In the genomic region with DNA sequence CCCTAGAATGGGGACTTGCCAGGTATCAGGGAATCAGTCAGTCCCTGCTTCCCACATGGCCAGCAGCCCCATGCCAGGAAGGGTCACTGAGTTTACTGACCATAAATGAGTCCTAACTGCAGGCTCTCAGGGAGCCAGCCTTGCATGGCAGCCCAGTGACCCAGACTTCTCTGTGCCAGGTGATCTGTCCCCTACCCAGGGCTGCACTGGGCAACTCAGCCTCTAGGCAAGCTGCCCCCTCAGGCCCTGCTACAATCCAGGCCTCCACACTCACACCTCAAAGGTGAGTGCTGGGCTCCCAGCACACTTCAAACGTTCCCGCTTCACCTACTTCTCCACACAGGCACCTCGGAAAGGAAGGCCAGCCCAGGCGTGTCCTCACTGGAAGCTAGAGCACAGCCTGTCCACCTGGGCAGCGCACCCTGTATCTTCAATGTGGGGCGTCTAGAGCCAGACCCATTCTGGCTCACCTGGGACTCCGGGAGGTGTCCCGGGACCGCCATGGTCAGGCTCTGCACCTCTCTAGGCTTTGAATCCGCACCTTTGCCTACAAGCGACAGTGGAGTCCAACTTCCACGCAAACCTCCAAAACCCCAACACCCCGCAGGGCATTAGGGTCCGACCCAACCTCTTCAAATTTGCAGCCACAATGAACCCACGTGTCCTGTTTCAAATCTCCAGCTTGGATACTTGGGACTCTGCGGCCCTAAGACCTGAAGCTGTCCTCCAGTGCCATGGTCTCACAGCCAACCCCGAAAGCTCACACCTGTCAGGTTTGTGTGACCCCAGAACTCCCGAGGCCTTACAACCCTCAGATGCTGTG, we compare ENCODE assay signal across 8 mouse cellular contexts. TPM values are rescaled to one million over a fixed set of nuclear protein-coding genes. Genes with fewer than 3 reads are reported as not detected.
DNase-seq lines count a peak whose midpoint lies in the region; ATAC-seq and TF ChIP-seq lines count a peak whose summit lies in the region.

No protein-coding gene starts in this region.

- no peak for TF ChIP-seq CTCF in lung, embryonic 14.5 days (IDR thresholded peaks at IDR 0.05; ENCODE audit: low read depth)

- no peaks in the 10 kb centered on the region for H3K27me3 ChIP-seq in lung, embryonic 14.5 days (ENCODE audit: insufficient read depth, low read length)
- H3K27me3 ChIP-seq in embryonic facial prominence, embryonic 14.5 days (replicated peaks; ENCODE audit: control insufficient read depth, insufficient read depth, low read length): no peaks in the 10 kb centered on the region
- H3K27me3 ChIP-seq in midbrain, embryonic 16.5 days (ENCODE audit: control insufficient read depth, insufficient read depth, low read depth, low read length): no peaks in the 10 kb centered on the region

- peak overlapping the region; percentile 83 for H3K4me3 ChIP-seq in lung, embryonic 14.5 days (ENCODE audit: low read depth, low read length)
- peak overlapping the region; percentile 80 for H3K4me3 ChIP-seq in embryonic facial prominence, embryonic 14.5 days (ENCODE audit: low read depth, low read length)
- peak overlapping the region; percentile 68 for H3K4me3 ChIP-seq in midbrain, embryonic 16.5 days (ENCODE audit: low read depth, low read length)

- no peaks in the 10 kb centered on the region for H3K9me3 ChIP-seq in lung, embryonic 14.5 days (ENCODE audit: low read depth, low read length)
- no peaks in the 10 kb centered on the region for H3K9me3 ChIP-seq in embryonic facial prominence, embryonic 14.5 days (ENCODE audit: control insufficient read depth, low read length)
- no peaks in the 10 kb centered on the region for H3K9me3 ChIP-seq in midbrain, embryonic 16.5 days (replicated peaks; ENCODE audit: control insufficient read depth, low read length, poor library complexity, severe bottlenecking)

- H3K36me3 ChIP-seq in lung, embryonic 14.5 days (ENCODE audit: insufficient read depth): peaks cover 7% of the 10 kb centered on the region; the same call in 1 of the 2 replicates
- peaks cover 8% of the 10 kb centered on the region; the same call in 1 of the 2 replicates for H3K36me3 ChIP-seq in embryonic facial prominence, embryonic 14.5 days (ENCODE audit: control insufficient read depth, insufficient read depth, low read length)
- no peaks in the 10 kb centered on the region for H3K36me3 ChIP-seq in midbrain, embryonic 16.5 days (ENCODE audit: control insufficient read depth, insufficient read depth, low read length)

- 55% methylated on average over 18 of the region's 18 CpGs for WGBS in lung, embryonic 14.5 days
- 56% methylated on average over 18 of the region's 18 CpGs for WGBS in embryonic facial prominence, embryonic 14.5 days
- WGBS in midbrain, embryonic 16.5 days: 67% methylated on average over 18 of the region's 18 CpGs

- H3K4me1 ChIP-seq in lung, embryonic 14.5 days (ENCODE audit: insufficient read depth): peaks cover 12% of the 10 kb centered on the region; the same call in 1 of the 2 replicates
- H3K4me1 ChIP-seq in embryonic facial prominence, embryonic 14.5 days (ENCODE audit: control insufficient read depth, insufficient read depth, low read length): peaks cover 21% of the 10 kb centered on the region
- peaks cover 49% of the 10 kb centered on the region for H3K4me1 ChIP-seq in midbrain, embryonic 16.5 days (ENCODE audit: control insufficient read depth, insufficient read depth, low read length)

- no peak overlapping the region for H3K27ac ChIP-seq in lung, embryonic 14.5 days (ENCODE audit: low read depth)
- 0 out of 2 replicates have a peak overlapping the region, but pooled peaks have one; percentile 99 for H3K27ac ChIP-seq in embryonic facial prominence, embryonic 14.5 days (replicated peaks; ENCODE audit: low read depth, low read length)
- H3K27ac ChIP-seq in midbrain, embryonic 16.5 days (ENCODE audit: low read length): no peak overlapping the region

- H3K9ac ChIP-seq in lung, embryonic 14.5 days: peak overlapping the region; percentile 90
- peak overlapping the region; percentile 93 for H3K9ac ChIP-seq in embryonic facial prominence, embryonic 14.5 days (ENCODE audit: low read depth, low read length)
- H3K9ac ChIP-seq in midbrain, embryonic 16.5 days (ENCODE audit: low read depth, low read length): peak overlapping the region; percentile 79

- ATAC-seq in lung, embryonic 14.5 days (ENCODE audit: insufficient read depth): no peak
- no peak for ATAC-seq in embryonic facial prominence, embryonic 14.5 days (ENCODE audit: low read depth)
- no peak for ATAC-seq in midbrain, embryonic 16.5 days

- no peak for DNase-seq in lung, embryonic 14.5 days
- DNase-seq in lung, adult 18-20 months: no peak
- DNase-seq in embryonic facial prominence, embryonic 14.5 days (ENCODE audit: low spot score): no peak
- peak; percentile 36 for DNase-seq in kidney, adult 18-20 months
- no peak for DNase-seq in natural killer cell, adult 2 months (ENCODE audit: low spot score in 2 of 2)
- DNase-seq in spleen, postnatal 4 days (ENCODE audit: low spot score in 2 of 2): no peak
- no peak for DNase-seq in thymus, postnatal 14 days

- H3K4me2 ChIP-seq in lung, embryonic 14.5 days: peak overlapping the region; percentile 97
- peak overlapping the region; percentile 83 for H3K4me2 ChIP-seq in embryonic facial prominence, embryonic 14.5 days (ENCODE audit: low read depth, low read length)
- peak overlapping the region; percentile 85 for H3K4me2 ChIP-seq in midbrain, embryonic 16.5 days (ENCODE audit: low read length)

RNA-seq across cellular contexts. Expression of a gene that starts 1.7 kb away (rescaled TPM):
- 127 and 143 TPM in 2 replicates for polyA plus RNA-seq in lung, embryonic 14.5 days (2014; fragmentation: Nextera tagmentation; extraction: Ambion mirVana)
- 120 and 132 TPM in 2 replicates for polyA plus RNA-seq in embryonic facial prominence, embryonic 14.5 days (2014; fragmentation: Nextera tagmentation; extraction: Ambion mirVana)
- 151 and 173 TPM in 2 replicates for polyA plus RNA-seq in midbrain, embryonic 16.5 days (2015; fragmentation: Nextera tagmentation; extraction: Ambion mirVana)

RNA-seq across cellular contexts. Expression of a gene that starts 9.0 kb away (rescaled TPM):
- 1.9 TPM in 2 replicates for polyA plus RNA-seq in lung, embryonic 14.5 days (2014; fragmentation: Nextera tagmentation; extraction: Ambion mirVana)
- polyA plus RNA-seq in embryonic facial prominence, embryonic 14.5 days (2014; fragmentation: Nextera tagmentation; extraction: Ambion mirVana): 1.8 and 2.3 TPM in 2 replicates
- polyA plus RNA-seq in midbrain, embryonic 16.5 days (2015; fragmentation: Nextera tagmentation; extraction: Ambion mirVana): 0.64 and 0.97 TPM in 2 replicates

RNA-seq across cellular contexts. Expression of a gene that starts 12.8 kb away (rescaled TPM):
- 91.6 and 107 TPM in 2 replicates for polyA plus RNA-seq in lung, embryonic 14.5 days (2014; fragmentation: Nextera tagmentation; extraction: Ambion mirVana)
- polyA plus RNA-seq in embryonic facial prominence, embryonic 14.5 days (2014; fragmentation: Nextera tagmentation; extraction: Ambion mirVana): 94.5 and 107 TPM in 2 replicates
- 155 and 171 TPM in 2 replicates for polyA plus RNA-seq in midbrain, embryonic 16.5 days (2015; fragmentation: Nextera tagmentation; extraction: Ambion mirVana)

RNA-seq across cellular contexts. Expression of a gene that starts 25.3 kb away (rescaled TPM):
- polyA plus RNA-seq in lung, embryonic 14.5 days (2014; fragmentation: Nextera tagmentation; extraction: Ambion mirVana): 0.12 and 0.22 TPM in 2 replicates
- 0.28 and 0.29 TPM in 2 replicates for polyA plus RNA-seq in embryonic facial prominence, embryonic 14.5 days (2014; fragmentation: Nextera tagmentation; extraction: Ambion mirVana)
- 0.35 and 0.39 TPM in 2 replicates for polyA plus RNA-seq in midbrain, embryonic 16.5 days (2015; fragmentation: Nextera tagmentation; extraction: Ambion mirVana)

RNA-seq across cellular contexts. Expression of a gene that starts 53.2 kb away (rescaled TPM):
- 46.6 and 48.2 TPM in 2 replicates for polyA plus RNA-seq in lung, embryonic 14.5 days (2014; fragmentation: Nextera tagmentation; extraction: Ambion mirVana)
- 59.8 and 62.7 TPM in 2 replicates for polyA plus RNA-seq in embryonic facial prominence, embryonic 14.5 days (2014; fragmentation: Nextera tagmentation; extraction: Ambion mirVana)
- polyA plus RNA-seq in midbrain, embryonic 16.5 days (2015; fragmentation: Nextera tagmentation; extraction: Ambion mirVana): 67.2 and 69.7 TPM in 2 replicates
